Mouse (Mus musculus) ES-Bruce4 (cell line): ENCODE measurements at regions not wholly inside any gene's neighbourhood (a gene's known extent, or its start where the extent isn't known, plus 50 kb on each side); places are given as distances from the start of the nearest gene placed in this dataset.

Source experiments
- H3K27ac ChIP-seq: 2 replicates; pipeline ENCODE4 v1.5.1; 2012; ENCODE audit warnings: low read length, inconsistent platforms; ENCODE audit not compliant: insufficient read depth
- H3K27me3 ChIP-seq: 2 replicates; pipeline ENCODE4 v1.6.1; 2012; ENCODE audit warnings: mild to moderate bottlenecking, low read length, inconsistent platforms; ENCODE audit not compliant: control insufficient read depth, poor library complexity, insufficient read depth, severe bottlenecking
- H3K36me3 ChIP-seq: 2 replicates; pipeline ENCODE4 v1.6.1; 2012; ENCODE audit warnings: inconsistent platforms, mild to moderate bottlenecking, low read length, moderate library complexity; ENCODE audit not compliant: control insufficient read depth, poor library complexity, insufficient read depth, severe bottlenecking
- H3K4me1 ChIP-seq: one replicate; pipeline ENCODE4 v1.8.1; 2011; ENCODE audit warnings: low read length; ENCODE audit not compliant: control insufficient read depth, insufficient read depth
- H3K4me3 ChIP-seq: 2 replicates; pipeline ENCODE4 v1.5.1; 2011; ENCODE audit warnings: low read depth, mild to moderate bottlenecking, low read length
- H3K9ac ChIP-seq: 2 replicates; pipeline ENCODE4 v1.6.1; 2012; ENCODE audit warnings: low read depth, mild to moderate bottlenecking, inconsistent platforms; ENCODE audit not compliant: poor library complexity, severe bottlenecking
- H3K9me3 ChIP-seq: replicated peaks from 2 replicates; pipeline ENCODE4 v1.6.1; 2012; ENCODE audit warnings: mild to moderate bottlenecking, low read length, inconsistent platforms; ENCODE audit not compliant: control insufficient read depth, poor library complexity, insufficient read depth, severe bottlenecking
- CTCF ChIP-seq: IDR thresholded peaks from one replicate; pipeline ENCODE4 v1.8.1; 2011; ENCODE audit warnings: low read depth, low read length
- EP300 ChIP-seq: IDR thresholded peaks from 2 replicates; pipeline ENCODE4 v1.6.1; 2011; ENCODE audit warnings: low read depth, low read length; ENCODE audit not compliant: insufficient read depth
- POLR2A ChIP-seq: IDR thresholded peaks from one replicate; pipeline ENCODE4 v1.8.1; 2011; ENCODE audit warnings: low read length; ENCODE audit not compliant: insufficient read depth

- no peak overlapping the region for H3K9ac ChIP-seq
- H3K4me1 ChIP-seq: no peaks in the 10 kb centered on the region
- no peak overlapping the region for H3K4me3 ChIP-seq
- no peaks in the 10 kb centered on the region for H3K27me3 ChIP-seq
- TF ChIP-seq CTCF: no peak
- no peak for TF ChIP-seq POLR2A
- TF ChIP-seq EP300: no peak
- peaks cover 3% of the 10 kb centered on the region; the same call in 1 of the 2 replicates for H3K36me3 ChIP-seq
- H3K27ac ChIP-seq: no peak overlapping the region
- H3K9me3 ChIP-seq: peaks cover 35% of the 10 kb centered on the region
Measured at GRCm38 (mm10) chr9:30592601-30593000, 165.7 kb downstream of the Snx19 start.

DNA sequence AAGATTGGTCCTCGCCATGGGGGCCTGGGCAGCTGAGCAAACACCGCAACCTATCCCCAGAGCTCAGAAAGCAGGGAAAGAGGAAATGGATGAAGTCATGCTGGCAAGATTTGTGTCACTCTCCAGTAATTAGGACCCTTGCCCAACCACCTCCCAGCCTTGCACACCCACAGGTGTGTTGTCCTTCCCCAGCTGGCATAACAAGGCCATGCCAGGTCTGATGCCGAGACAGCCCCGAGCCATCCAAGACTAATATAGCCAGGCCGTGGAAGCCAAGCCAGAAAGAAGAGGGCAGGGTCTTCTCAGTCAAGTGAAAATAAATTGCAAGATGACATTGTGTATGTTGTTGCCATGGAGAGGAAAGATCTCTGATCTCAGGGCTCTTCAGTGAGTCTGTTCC lies 164.3 kb downstream of the Snx19 start:
- TF ChIP-seq CTCF (no peak), EP300 (no peak), POLR2A (no peak)
- Histone ChIP-seq H3K27ac (no peak overlapping the region), H3K27me3 (no peaks in the 10 kb centered on the region), H3K4me1 (no peaks in the 10 kb centered on the region), H3K9me3 (peaks cover 27% of the 10 kb centered on the region), H3K36me3 (peaks cover 2% of the 10 kb centered on the region; the same call in 1 of the 2 replicates), H3K9ac (no peak overlapping the region), H3K4me3 (no peak overlapping the region)

GRCm38 (mm10) chr9:30590661-30591179 lies 163.8 kb downstream of the Snx19 start:
- Histone ChIP-seq H3K4me3 (no peak overlapping the region), H3K4me1 (no peaks in the 10 kb centered on the region), H3K9ac (no peak overlapping the region), H3K36me3 (no peaks in the 10 kb centered on the region), H3K27me3 (no peaks in the 10 kb centered on the region), H3K9me3 (peaks cover 22% of the 10 kb centered on the region), H3K27ac (no peak overlapping the region)
- TF ChIP-seq EP300: no peak
- TF ChIP-seq CTCF: no peak
- TF ChIP-seq POLR2A: no peak

DNA sequence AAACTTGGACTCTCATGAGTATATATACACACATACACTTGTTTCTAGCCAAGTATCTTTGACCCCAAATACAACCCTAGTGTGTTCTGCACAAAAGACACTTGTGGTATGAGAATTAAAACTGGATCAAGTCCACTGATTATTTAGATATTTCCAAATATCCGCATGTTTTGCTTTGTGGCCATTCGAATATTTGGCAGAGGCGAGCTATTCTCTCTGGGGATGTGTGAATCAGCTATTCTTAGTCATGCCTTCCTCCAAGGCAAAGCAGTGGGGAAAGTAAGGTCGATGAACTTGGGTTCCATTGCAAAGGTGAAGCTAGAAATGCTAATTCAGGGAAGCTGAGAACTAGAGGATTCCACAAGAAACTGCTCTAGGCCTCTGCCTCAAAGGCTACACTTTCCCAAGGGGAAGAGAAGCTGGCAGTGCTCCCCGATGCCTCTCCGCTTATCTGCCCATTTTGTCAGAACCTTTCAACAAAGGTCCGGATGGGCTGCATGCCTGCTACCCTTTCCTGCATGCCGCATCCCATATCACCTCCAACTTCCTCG lies 154.4 kb downstream of the Snx19 start:
- H3K27me3 ChIP-seq: no peaks in the 10 kb centered on the region
- no peak overlapping the region for H3K27ac ChIP-seq
- no peak overlapping the region for H3K9ac ChIP-seq
- H3K36me3 ChIP-seq: no peaks in the 10 kb centered on the region
- no peaks in the 10 kb centered on the region for H3K9me3 ChIP-seq
- TF ChIP-seq EP300 (no peak), CTCF (no peak), POLR2A (no peak)
- no peak overlapping the region for H3K4me3 ChIP-seq
- H3K4me1 ChIP-seq: peaks cover 2% of the 10 kb centered on the region

GRCm38 (mm10) chr9:30580500-30580899 lies 153.6 kb downstream of the Snx19 start:
- Histone ChIP-seq H3K9ac (no peak overlapping the region), H3K27me3 (no peaks in the 10 kb centered on the region), H3K27ac (no peak overlapping the region), H3K9me3 (no peaks in the 10 kb centered on the region), H3K4me3 (no peak overlapping the region), H3K36me3 (no peaks in the 10 kb centered on the region), H3K4me1 (peaks cover 2% of the 10 kb centered on the region)
- TF ChIP-seq EP300 (no peak), CTCF (no peak), POLR2A (no peak)

- H3K4me3 ChIP-seq: no peak overlapping the region
- H3K27ac ChIP-seq: no peak overlapping the region
- H3K27me3 ChIP-seq: no peaks in the 10 kb centered on the region
- TF ChIP-seq CTCF (no peak), EP300 (no peak)
- H3K9me3 ChIP-seq: no peaks in the 10 kb centered on the region
- no peak overlapping the region for H3K9ac ChIP-seq
- peaks cover 4% of the 10 kb centered on the region for H3K4me1 ChIP-seq
- H3K36me3 ChIP-seq: no peaks in the 10 kb centered on the region
Measured at GRCm38 (mm10) chr9:30578213-30578612, 151.3 kb downstream of the Snx19 start.
